ENCODE assay signal across 1 mouse cellular context in the genomic region with DNA sequence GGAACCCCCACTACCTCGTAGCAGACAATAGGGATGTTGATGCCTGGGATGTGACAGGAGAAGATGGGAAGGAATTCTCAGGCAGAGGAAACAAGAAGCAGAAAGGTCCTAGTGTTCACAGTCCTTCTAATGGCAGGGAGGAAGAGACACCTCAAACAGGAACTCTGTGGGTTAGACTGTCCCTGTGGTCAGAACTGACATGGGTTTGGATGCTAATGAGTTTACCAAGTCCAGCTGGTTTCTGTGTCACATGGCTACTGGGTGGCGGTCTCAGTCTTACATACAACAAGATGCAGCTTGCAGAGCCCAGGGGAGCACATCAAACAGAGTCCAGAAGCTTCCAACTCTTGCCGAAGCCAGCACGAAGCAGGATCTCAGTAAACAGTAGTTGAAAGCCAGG.
TF ChIP-seq lines count a peak whose summit lies in the region.

No protein-coding gene starts in this region.

TF ChIP-seq in CH12.LX, 34 proteins besides CTCF, POLR2A, EP300 and RAD21 (continued from another document):
- TF ChIP-seq USF1 (IDR thresholded peaks at IDR 0.05; ENCODE audit: low read depth, low read length) (peak; percentile 16; the same call in 1 of the 2 replicates), BHLHE40 (IDR thresholded peaks at IDR 0.05; ENCODE audit: low read depth, low read length) (0 out of 2 replicates have a peak, but pooled peaks have one; percentile 23), TBP (conservative IDR thresholded peaks at IDR 0.05; ENCODE audit: low read depth, low read length) (no peak), CHD2 (IDR thresholded peaks at IDR 0.05; ENCODE audit: low read length) (no peak), ZNF384 (IDR thresholded peaks at IDR 0.05; ENCODE audit: low read depth, low read length) (no peak), UBTF (IDR thresholded peaks at IDR 0.05; ENCODE audit: low read depth, low read length) (no peak), JUN (IDR thresholded peaks at IDR 0.05; ENCODE audit: insufficient read depth, low read depth, low read length) (no peak)
